Mouse (Mus musculus) testis, adult 2 months (tissue): ENCODE measurements around the gene Slc22a2. TPM values are rescaled to one million over a fixed set of nuclear protein-coding genes. Genes with fewer than 3 reads are reported as not detected.

ENCODE experiments used
- H3K27ac ChIP-seq: fragments of 200-500 bp; 2 replicates; pipeline ENCODE4 v1.5.1; 2012; ENCODE audit warnings: low read depth, low read length; ENCODE audit not compliant: control insufficient read depth, insufficient read depth
- H3K27me3 ChIP-seq: fragments of 200-500 bp; 2 replicates; pipeline ENCODE4 v1.6.1; 2012; ENCODE audit warnings: mild to moderate bottlenecking, low read length, moderate library complexity; ENCODE audit not compliant: control insufficient read depth, insufficient read depth
- H3K36me3 ChIP-seq: fragments of 200-500 bp; 2 replicates; pipeline ENCODE4 v1.6.1; 2012; ENCODE audit warnings: mild to moderate bottlenecking, low read length; ENCODE audit not compliant: control insufficient read depth, insufficient read depth
- H3K4me1 ChIP-seq: fragments of 200-500 bp; 2 replicates; pipeline ENCODE4 v1.6.1; 2012; ENCODE audit warnings: low read length; ENCODE audit not compliant: control insufficient read depth, insufficient read depth
- H3K4me3 ChIP-seq: fragments of 200-500 bp; 2 replicates; pipeline ENCODE4 v1.5.1; 2012; ENCODE audit warnings: low read depth, mild to moderate bottlenecking, low read length, moderate library complexity, mixed read lengths; ENCODE audit not compliant: control insufficient read depth
- CTCF ChIP-seq: fragments of 200-500 bp; IDR thresholded peaks from 2 replicates; pipeline ENCODE4 v1.5.1; 2012; ENCODE audit warnings: low read depth, mild to moderate bottlenecking, inconsistent platforms, low read length, moderate library complexity; ENCODE audit not compliant: control insufficient read depth, insufficient read depth, insufficient replicate concordance
- POLR2A ChIP-seq: fragments of 200-500 bp; IDR thresholded peaks from 2 replicates; pipeline ENCODE4 v1.6.1; 2012; ENCODE audit warnings: low read depth, mild to moderate bottlenecking, inconsistent platforms, low read length, moderate library complexity; ENCODE audit not compliant: control insufficient read depth
- polyA plus RNA-seq: library from polyadenylated mRNA; depleted of rRNA; stranded (reverse); fragments of >200 nt; gene quantifications from 2 replicates; pipeline ENCODE4 v1.2.3, GENCODE M21; 2012

Slc22a2 gene
- polyA plus RNA-seq, 1 experiment = not detected

GRCm38 (mm10) chr17:12606634-12607033 lies 22.7 kb downstream of the Slc22a2 start:
- Histone ChIP-seq H3K4me1 (no peaks in the 10 kb centered on the region), H3K4me3 (no peak overlapping the region), H3K36me3 (no peaks in the 10 kb centered on the region), H3K27ac (no peak overlapping the region), H3K27me3 (no peaks in the 10 kb centered on the region)
- TF ChIP-seq CTCF = no peak
- no peak for TF ChIP-seq POLR2A

GRCm38 (mm10) chr17:12607202-12607601 lies 23.3 kb downstream of the Slc22a2 start:
- Histone ChIP-seq H3K27ac (no peak overlapping the region), H3K36me3 (no peaks in the 10 kb centered on the region), H3K4me3 (no peak overlapping the region), H3K4me1 (no peaks in the 10 kb centered on the region), H3K27me3 (no peaks in the 10 kb centered on the region)
- no peak for TF ChIP-seq CTCF
- TF ChIP-seq POLR2A = no peak

- TF ChIP-seq POLR2A (no peak), CTCF (no peak)
- Histone ChIP-seq H3K27ac (no peak overlapping the region), H3K36me3 (no peaks in the 10 kb centered on the region)
These were observed 30.8 kb downstream of the Slc22a2 start for GRCm38 (mm10) chr17:12614511-12615385.

GRCm38 (mm10) chr17:12615429-12615828 lies 31.5 kb downstream of the Slc22a2 start:
- H3K4me3 ChIP-seq = no peak overlapping the region
- no peaks in the 10 kb centered on the region for H3K36me3 ChIP-seq
- TF ChIP-seq POLR2A = no peak
- no peaks in the 10 kb centered on the region for H3K27me3 ChIP-seq
- H3K4me1 ChIP-seq = no peaks in the 10 kb centered on the region
- H3K27ac ChIP-seq = no peak overlapping the region

More at GRCm38 (mm10) chr17:12614511-12615385, 30.8 kb downstream of the Slc22a2 start:
- Histone ChIP-seq H3K4me3 (no peak overlapping the region), H3K27me3 (no peaks in the 10 kb centered on the region), H3K4me1 (no peaks in the 10 kb centered on the region)

GRCm38 (mm10) chr17:12619641-12620040 lies 35.7 kb downstream of the Slc22a2 start:
- Histone ChIP-seq H3K4me3 (no peak overlapping the region), H3K27me3 (no peaks in the 10 kb centered on the region), H3K4me1 (no peaks in the 10 kb centered on the region), H3K27ac (no peak overlapping the region), H3K36me3 (no peaks in the 10 kb centered on the region)
- TF ChIP-seq POLR2A (no peak), CTCF (no peak)

- Histone ChIP-seq H3K27me3 (no peaks in the 10 kb centered on the region), H3K36me3 (no peaks in the 10 kb centered on the region), H3K27ac (no peak overlapping the region), H3K4me1 (no peaks in the 10 kb centered on the region), H3K4me3 (no peak overlapping the region)
- TF ChIP-seq CTCF = no peak
- TF ChIP-seq POLR2A = no peak
These were observed 44.1 kb downstream of the Slc22a2 start for GRCm38 (mm10) chr17:12627983-12628382.

- H3K27me3 ChIP-seq = no peaks in the 10 kb centered on the region
- no peak overlapping the region for H3K4me3 ChIP-seq
- TF ChIP-seq CTCF (no peak), POLR2A (no peak)
- H3K27ac ChIP-seq = no peak overlapping the region
- no peaks in the 10 kb centered on the region for H3K36me3 ChIP-seq
- H3K4me1 ChIP-seq = no peaks in the 10 kb centered on the region
These were observed 47.2 kb downstream of the Slc22a2 start for GRCm38 (mm10) chr17:12630976-12631730.
